Mouse (Mus musculus): ENCODE measurements at regions not wholly inside any gene's neighbourhood (a gene's known extent, or its start where the extent isn't known, plus 50 kb on each side); places are given as distances from the start of the nearest gene placed in this dataset.

GRCm38 (mm10) chr4:12273369-12273768, 101.6 kb upstream of the Fam92a start:
- DNase-seq (ENCODE audit: low spot score in 2 of 2) = no peak

GRCm38 (mm10) chr4:12272914-12273313, 101.1 kb upstream of the Fam92a start:
- DNase-seq (ENCODE audit: low spot score in 2 of 2) = no peak

- no peak for DNase-seq (ENCODE audit: low spot score in 2 of 2)
These were observed 100.6 kb upstream of the Fam92a start for GRCm38 (mm10) chr4:12272378-12272777.

GRCm38 (mm10) chr4:12263746-12264145, 91.9 kb upstream of the Fam92a start:
- DNase-seq (ENCODE audit: low spot score in 2 of 2) = no peak

GRCm38 (mm10) chr4:12263197-12263596, 91.4 kb upstream of the Fam92a start:
- DNase-seq (ENCODE audit: low spot score in 2 of 2) = no peak

- DNase-seq (ENCODE audit: low spot score in 2 of 2) = no peak
These were observed 76.2 kb upstream of the Fam92a start for GRCm38 (mm10) chr4:12247994-12248393.

GRCm38 (mm10) chr4:12246595-12246994, 74.8 kb upstream of the Fam92a start:
- no peak for DNase-seq (ENCODE audit: low spot score in 2 of 2)

GRCm38 (mm10) chr4:12240941-12241571, 69.2 kb upstream of the Fam92a start:
- DNase-seq (ENCODE audit: low spot score in 2 of 2) = peak; percentile 36 to 65

- peak in 1 of 2 experiments; percentile 20 for DNase-seq (ENCODE audit: low spot score in 2 of 2)
These were observed 58.9 kb upstream of the Fam92a start for GRCm38 (mm10) chr4:12230731-12231130.

Measured in gastrocnemius, postnatal 4 days (tissue).